Mouse (Mus musculus): Measurements from ENCODE around the gene Dtnb. TPM values are rescaled to one million over a fixed set of nuclear protein-coding genes. Genes with fewer than 3 reads are reported as not detected.

The Dtnb gene
- total and polyA plus RNA-seq, 2 experiments from 2014 or later = 4.7 to 25.5 TPM

DNA sequence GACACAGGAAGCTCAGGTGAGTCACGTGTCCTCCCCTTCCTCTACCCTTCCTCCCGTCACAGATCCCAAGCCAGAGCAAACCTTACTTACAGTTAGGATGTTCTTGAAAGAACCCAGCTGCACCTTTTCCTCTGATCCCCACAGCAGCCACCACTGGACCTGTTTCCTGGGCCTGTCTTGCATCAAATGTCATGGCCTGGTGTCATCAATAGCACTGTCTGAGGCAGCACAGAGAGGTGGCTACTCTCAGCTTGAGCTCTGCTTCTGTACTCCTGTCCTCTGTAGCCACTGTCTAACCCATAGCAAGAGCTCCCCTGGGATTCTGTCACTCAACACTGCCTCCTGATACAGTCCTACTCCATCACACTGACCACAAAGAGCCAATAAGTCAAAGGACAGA is 207.5 kb downstream of the Dtnb start:
- Histone ChIP-seq H3K27me3 (ENCODE audit: control insufficient read depth, insufficient read depth, low read length) (no peaks in the 10 kb centered on the region), H3K4me1 (ENCODE audit: control insufficient read depth, insufficient read depth) (peaks cover 28% of the 10 kb centered on the region), H3K27ac (ENCODE audit: low read depth) (no peak overlapping the region), H3K9ac (replicated peaks; ENCODE audit: low read depth, low read length) (no peak overlapping the region), H3K4me3 (ENCODE audit: low read depth, low read length) (no peak overlapping the region), H3K4me2 (ENCODE audit: low read depth, low read length) (no peak overlapping the region), H3K9me3 (replicated peaks; ENCODE audit: control insufficient read depth, low read length) (no peaks in the 10 kb centered on the region), H3K36me3 (replicated peaks; ENCODE audit: control insufficient read depth, insufficient read depth, low read length) (no peaks in the 10 kb centered on the region)
- WGBS = 78% methylated on average over 2 of the region's 2 CpGs
- no peak for ATAC-seq (ENCODE audit: insufficient read depth, low read depth)
- TF ChIP-seq CTCF (IDR thresholded peaks at IDR 0.05; ENCODE audit: low read depth) = no peak
- no peak for TF ChIP-seq EP300 (IDR thresholded peaks at IDR 0.05; ENCODE audit: low read depth)
- no peak for DNase-seq (ENCODE audit: low spot score)

DNA sequence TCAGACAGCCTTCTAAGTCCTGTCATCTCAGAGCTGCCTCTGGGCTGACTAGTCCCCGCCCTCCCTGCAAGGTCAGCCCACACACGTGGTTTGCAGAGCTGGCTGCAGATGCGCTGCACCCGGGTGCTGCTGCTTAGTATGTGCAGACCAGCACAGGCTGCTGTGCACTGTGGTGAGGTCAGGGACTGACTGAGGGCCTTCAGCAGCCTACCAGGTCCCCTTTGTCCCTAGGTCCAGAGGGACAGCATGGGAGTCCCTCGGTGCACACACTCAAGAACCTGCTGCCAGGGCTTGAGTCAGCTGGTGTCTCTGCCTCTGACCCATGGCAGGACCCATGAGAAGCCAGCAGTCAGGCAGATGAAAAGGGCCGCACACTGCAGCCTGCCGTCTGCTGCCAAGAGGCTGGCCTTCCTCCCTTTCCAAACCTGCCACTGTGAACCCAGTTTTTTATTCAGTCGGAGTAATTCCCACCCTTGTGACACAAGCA is 208.3 kb downstream of the Dtnb start:
- H3K9me3 ChIP-seq (replicated peaks; ENCODE audit: control insufficient read depth, low read length) = no peaks in the 10 kb centered on the region
- H3K4me3 ChIP-seq (ENCODE audit: low read depth, low read length) = no peak overlapping the region
- H3K4me1 ChIP-seq (ENCODE audit: control insufficient read depth, insufficient read depth) = peaks cover 28% of the 10 kb centered on the region
- peak; percentile 50 for DNase-seq (ENCODE audit: low spot score)
- peak overlapping the region; percentile 95 for H3K27ac ChIP-seq (ENCODE audit: low read depth)
- peak overlapping the region; percentile 42; the same call in 1 of the 2 replicates for H3K9ac ChIP-seq (replicated peaks; ENCODE audit: low read depth, low read length)
- TF ChIP-seq EP300 (IDR thresholded peaks at IDR 0.05; ENCODE audit: low read depth) (no peak), CTCF (IDR thresholded peaks at IDR 0.05; ENCODE audit: low read depth) (no peak)
- peak; percentile 25 for ATAC-seq (ENCODE audit: insufficient read depth, low read depth)
- H3K27me3 ChIP-seq (ENCODE audit: control insufficient read depth, insufficient read depth, low read length) = no peaks in the 10 kb centered on the region
- no peaks in the 10 kb centered on the region for H3K36me3 ChIP-seq (replicated peaks; ENCODE audit: control insufficient read depth, insufficient read depth, low read length)
- WGBS = 8% methylated on average over 8 of the region's 8 CpGs
- H3K4me2 ChIP-seq (ENCODE audit: low read depth, low read length) = peak overlapping the region; percentile 15; the same call in 1 of the 2 replicates

DNA sequence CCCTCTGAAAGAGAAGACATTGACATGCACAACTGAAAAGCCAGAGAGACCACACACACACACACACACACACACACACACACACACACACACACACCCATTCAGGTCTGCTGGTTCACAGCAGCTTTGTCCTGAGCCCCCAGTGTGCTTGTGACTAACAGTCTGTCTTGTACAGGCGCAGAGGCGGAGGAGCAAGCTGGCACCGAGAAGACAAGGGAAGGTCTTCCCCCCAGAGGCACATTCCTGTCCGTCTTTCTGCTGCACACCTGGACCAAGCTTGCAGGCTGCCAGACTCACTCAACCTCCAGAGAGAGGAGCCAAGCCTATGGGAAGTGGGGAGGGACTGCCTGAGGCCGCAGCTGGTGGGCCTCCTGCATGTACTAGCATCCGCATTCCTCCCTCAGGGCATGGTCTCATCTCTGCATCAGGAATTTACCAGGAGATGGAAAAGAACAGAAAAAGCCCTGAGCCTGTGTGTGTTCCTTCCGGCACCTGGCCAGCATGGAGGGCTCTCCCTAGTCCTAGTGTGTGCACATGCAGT is 208.8 kb downstream of the Dtnb start:
- Histone ChIP-seq H3K4me2 (ENCODE audit: low read depth, low read length) (peak overlapping the region; percentile 20), H3K9me3 (replicated peaks; ENCODE audit: control insufficient read depth, low read length) (no peaks in the 10 kb centered on the region), H3K9ac (replicated peaks; ENCODE audit: low read depth, low read length) (peak overlapping the region; percentile 42; the same call in 1 of the 2 replicates), H3K27ac (ENCODE audit: low read depth) (peak overlapping the region; percentile 95), H3K4me1 (ENCODE audit: control insufficient read depth, insufficient read depth) (peaks cover 28% of the 10 kb centered on the region), H3K36me3 (replicated peaks; ENCODE audit: control insufficient read depth, insufficient read depth, low read length) (no peaks in the 10 kb centered on the region), H3K27me3 (ENCODE audit: control insufficient read depth, insufficient read depth, low read length) (no peaks in the 10 kb centered on the region), H3K4me3 (ENCODE audit: low read depth, low read length) (no peak overlapping the region)
- no peak for TF ChIP-seq CTCF (IDR thresholded peaks at IDR 0.05; ENCODE audit: low read depth)
- no peak for TF ChIP-seq EP300 (IDR thresholded peaks at IDR 0.05; ENCODE audit: low read depth)
- ATAC-seq (ENCODE audit: insufficient read depth, low read depth) (peak; percentile 67), DNase-seq (ENCODE audit: low spot score) (peak; percentile 29)
- 16% methylated on average over 7 of the region's 7 CpGs for WGBS

DNA sequence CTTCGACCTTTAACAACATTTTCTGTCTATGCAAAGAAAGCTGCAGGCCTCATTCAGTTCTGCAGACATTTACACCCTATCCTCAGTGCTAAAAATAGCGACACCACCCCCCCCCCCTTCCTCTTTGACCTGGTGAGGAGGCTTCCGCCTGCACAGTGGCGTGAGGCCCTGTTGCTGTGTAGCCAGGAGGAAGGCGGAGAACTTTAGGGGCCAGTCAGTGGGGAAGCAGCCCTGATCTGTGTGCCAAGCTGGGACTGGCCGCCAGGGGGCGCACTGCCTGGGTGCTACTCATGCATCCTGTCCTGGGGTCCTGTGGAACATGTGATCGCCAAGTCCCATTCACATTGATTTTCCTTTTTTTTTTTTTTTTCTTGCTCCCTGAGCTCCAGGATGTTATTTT is 209.3 kb downstream of the Dtnb start:
- 2% methylated on average over 8 of the region's 8 CpGs for WGBS
- H3K9ac ChIP-seq (replicated peaks; ENCODE audit: low read depth, low read length) = no peak overlapping the region
- H3K27me3 ChIP-seq (ENCODE audit: control insufficient read depth, insufficient read depth, low read length) = no peaks in the 10 kb centered on the region
- H3K27ac ChIP-seq (ENCODE audit: low read depth) = peak overlapping the region; percentile 95
- DNase-seq (ENCODE audit: low spot score) (peak; percentile 87), ATAC-seq (ENCODE audit: insufficient read depth, low read depth) (peak; percentile 94)
- H3K4me2 ChIP-seq (ENCODE audit: low read depth, low read length) = peak overlapping the region; percentile 20; the same call in 1 of the 2 replicates
- H3K4me1 ChIP-seq (ENCODE audit: control insufficient read depth, insufficient read depth) = peaks cover 28% of the 10 kb centered on the region
- H3K9me3 ChIP-seq (replicated peaks; ENCODE audit: control insufficient read depth, low read length) = no peaks in the 10 kb centered on the region
- TF ChIP-seq EP300 (IDR thresholded peaks at IDR 0.05; ENCODE audit: low read depth) (peak; percentile 86; the same call in 1 of the 2 replicates), CTCF (IDR thresholded peaks at IDR 0.05; ENCODE audit: low read depth) (peak; percentile 96)
- H3K4me3 ChIP-seq (ENCODE audit: low read depth, low read length) = no peak overlapping the region
- no peaks in the 10 kb centered on the region for H3K36me3 ChIP-seq (replicated peaks; ENCODE audit: control insufficient read depth, insufficient read depth, low read length)

DNA sequence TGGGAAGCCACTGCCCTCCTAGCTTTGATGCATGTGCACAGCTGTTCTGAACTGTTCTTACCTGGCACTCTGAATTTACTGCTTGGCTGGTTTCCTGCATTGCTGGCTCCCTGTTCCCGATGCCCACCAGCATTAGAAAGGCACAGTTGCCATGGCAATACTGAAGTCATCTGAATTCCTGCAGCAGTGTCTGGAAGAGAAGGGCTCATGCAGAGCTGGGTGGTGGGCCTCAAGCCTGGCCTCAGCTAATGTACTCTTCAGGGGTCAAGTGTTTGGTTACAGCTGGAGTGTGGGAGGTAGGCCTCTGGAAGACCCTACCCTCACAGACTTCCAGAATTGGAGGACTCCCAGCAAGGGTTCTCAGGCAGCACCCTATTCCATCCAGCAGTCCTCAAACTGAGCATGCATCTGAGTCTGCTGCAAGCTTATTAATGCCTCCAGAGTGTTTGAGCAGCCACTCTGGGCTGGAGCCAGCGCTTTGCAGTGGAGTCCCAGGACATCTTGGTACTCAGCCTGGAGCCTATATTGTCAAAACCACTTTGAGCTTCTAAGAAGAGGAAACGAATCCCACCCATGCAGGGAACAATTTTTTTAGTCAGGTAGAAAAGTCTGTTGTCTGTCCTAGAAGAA is 211.1 kb downstream of the Dtnb start:
- H3K36me3 ChIP-seq (replicated peaks; ENCODE audit: control insufficient read depth, insufficient read depth, low read length) = no peaks in the 10 kb centered on the region
- no peak for TF ChIP-seq CTCF (IDR thresholded peaks at IDR 0.05; ENCODE audit: low read depth)
- TF ChIP-seq EP300 (IDR thresholded peaks at IDR 0.05; ENCODE audit: low read depth) = no peak
- WGBS = 59% methylated on average over 3 of the region's 3 CpGs
- H3K4me1 ChIP-seq (ENCODE audit: control insufficient read depth, insufficient read depth) = peaks cover 32% of the 10 kb centered on the region
- no peaks in the 10 kb centered on the region for H3K9me3 ChIP-seq (replicated peaks; ENCODE audit: control insufficient read depth, low read length)
- no peak for DNase-seq (ENCODE audit: low spot score)
- ATAC-seq (ENCODE audit: insufficient read depth, low read depth) = no peak
- H3K27me3 ChIP-seq (ENCODE audit: control insufficient read depth, insufficient read depth, low read length) = no peaks in the 10 kb centered on the region
- H3K9ac ChIP-seq (replicated peaks; ENCODE audit: low read depth, low read length) = no peak overlapping the region
- no peak overlapping the region for H3K4me3 ChIP-seq (ENCODE audit: low read depth, low read length)
- no peak overlapping the region for H3K4me2 ChIP-seq (ENCODE audit: low read depth, low read length)
- H3K27ac ChIP-seq (ENCODE audit: low read depth) = no peak overlapping the region

Data from heart, postnatal 0 days (tissue).